Mouse (Mus musculus) megakaryocyte, embryonic 14.5 days (primary cell): ENCODE measurements around the gene Tgfbr3.

ENCODE experiments used
- FLI1 ChIP-seq: IDR thresholded peaks from 2 replicates; pipeline ENCODE4 v1.6.1; 2012; ENCODE audit warnings: low read length, inconsistent platforms, mixed read lengths
- GATA1 ChIP-seq: IDR thresholded peaks from 3 replicates; pipeline ENCODE4 v1.6.1; 2012; ENCODE audit warnings: mixed read lengths, low read length, inconsistent platforms, borderline replicate concordance

- TF ChIP-seq GATA1 (no peak), FLI1 (no peak)
Observed at GRCm38 (mm10) chr5:107237971-107238426, 51.4 kb downstream of the Tgfbr3 start.
